Comparison of ENCODE assay signal across 8 mouse cellular contexts in the genomic region with DNA sequence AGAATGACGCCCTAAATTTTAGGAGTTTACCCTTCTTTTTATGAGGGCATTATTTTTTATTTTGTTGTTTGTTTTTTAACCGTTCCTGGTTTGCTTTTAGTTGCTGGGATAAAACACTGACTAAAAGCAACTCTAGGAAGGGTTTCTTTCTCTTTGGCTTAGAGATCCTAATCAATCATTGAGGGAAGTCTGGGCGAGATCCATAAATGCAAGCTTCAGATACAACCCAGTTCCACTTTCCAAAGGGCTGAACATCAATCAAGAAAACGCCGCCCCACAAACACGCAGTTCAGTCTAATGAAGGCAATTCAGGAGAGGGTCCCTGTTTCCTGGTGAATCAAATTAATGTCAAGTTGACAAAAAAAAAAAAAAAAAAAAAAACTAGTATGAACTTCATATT. TPM values are rescaled to one million over a fixed set of nuclear protein-coding genes. Genes with fewer than 3 reads are reported as not detected.
DNase-seq lines count a peak whose midpoint lies in the region; ATAC-seq and TF ChIP-seq lines count a peak whose summit lies in the region.

No protein-coding gene starts in this region.

- no peak overlapping the region for H3K27ac ChIP-seq in left cerebral cortex, adult 2 months
- H3K27ac ChIP-seq in embryonic facial prominence, embryonic 12.5 days = no peak overlapping the region
- H3K27ac ChIP-seq in intestine, postnatal 0 days (ENCODE audit: low read depth, low read length) = no peak overlapping the region
- H3K27ac ChIP-seq in neural tube, embryonic 13.5 days (replicated peaks) = peak overlapping the region; percentile 95; the same call in 1 of the 2 replicates

- no peak for TF ChIP-seq CTCF in left cerebral cortex, adult 2 months (IDR thresholded peaks at IDR 0.05)
- TF ChIP-seq CTCF in intestine, postnatal 0 days (IDR thresholded peaks at IDR 0.05; ENCODE audit: low read depth) = no peak

- H3K9ac ChIP-seq in embryonic facial prominence, embryonic 12.5 days = no peak overlapping the region
- peak overlapping the region; percentile 82; the same call in 1 of the 2 replicates for H3K9ac ChIP-seq in intestine, postnatal 0 days (ENCODE audit: low read depth, low read length)
- peak overlapping the region; percentile 85; the same call in 1 of the 2 replicates for H3K9ac ChIP-seq in neural tube, embryonic 13.5 days

- intact Hi-C loops in left cerebral cortex, adult 2 months (cut with DNase I) = loop anchor here (2.0 to 5.0 kb wide), 4 partner anchors 26 to 114 kb away; no protein-coding TSS in a partner anchor
- intact Hi-C loops in left cerebral cortex, postnatal 4 days (cut with DNase I) = no loop called here

- no peaks in the 10 kb centered on the region for H3K27me3 ChIP-seq in embryonic facial prominence, embryonic 12.5 days
- H3K27me3 ChIP-seq in intestine, postnatal 0 days (replicated peaks; ENCODE audit: control insufficient read depth, insufficient read depth, low read length) = no peaks in the 10 kb centered on the region
- H3K27me3 ChIP-seq in neural tube, embryonic 13.5 days = no peaks in the 10 kb centered on the region

- H3K9me3 ChIP-seq in embryonic facial prominence, embryonic 12.5 days = no peaks in the 10 kb centered on the region
- H3K9me3 ChIP-seq in intestine, postnatal 0 days (ENCODE audit: control insufficient read depth) = no peaks in the 10 kb centered on the region
- no peaks in the 10 kb centered on the region for H3K9me3 ChIP-seq in neural tube, embryonic 13.5 days

- no peaks in the 10 kb centered on the region for H3K4me1 ChIP-seq in embryonic facial prominence, embryonic 12.5 days
- no peaks in the 10 kb centered on the region for H3K4me1 ChIP-seq in intestine, postnatal 0 days (replicated peaks; ENCODE audit: control insufficient read depth, insufficient read depth, low read length)
- peaks cover 9% of the 10 kb centered on the region for H3K4me1 ChIP-seq in neural tube, embryonic 13.5 days (replicated peaks)

- peak overlapping the region; percentile 69 for H3K4me3 ChIP-seq in left cerebral cortex, adult 2 months
- H3K4me3 ChIP-seq in embryonic facial prominence, embryonic 12.5 days = peak overlapping the region; percentile 69; the same call in 1 of the 2 replicates
- peak overlapping the region; percentile 83 for H3K4me3 ChIP-seq in intestine, postnatal 0 days (ENCODE audit: low read depth, low read length)
- peak overlapping the region; percentile 74 for H3K4me3 ChIP-seq in neural tube, embryonic 13.5 days

- no peak for ATAC-seq in embryonic facial prominence, embryonic 12.5 days (ENCODE audit: insufficient number of reproducible peaks, insufficient read depth, low FRiP score, low TSS enrichment)
- no peak for ATAC-seq in intestine, postnatal 0 days
- ATAC-seq in neural tube, embryonic 13.5 days (ENCODE audit: low read depth) = no peak

- WGBS in embryonic facial prominence, embryonic 12.5 days = 36% methylated on average over 6 of the region's 6 CpGs
- WGBS in intestine, postnatal 0 days = 18% methylated on average over 6 of the region's 6 CpGs
- 20% methylated on average over 6 of the region's 6 CpGs for WGBS in neural tube, embryonic 13.5 days

- H3K4me2 ChIP-seq in embryonic facial prominence, embryonic 12.5 days (replicated peaks) = peak overlapping the region; percentile 52
- peak overlapping the region; percentile 66 for H3K4me2 ChIP-seq in intestine, postnatal 0 days (replicated peaks; ENCODE audit: low read depth)
- H3K4me2 ChIP-seq in neural tube, embryonic 13.5 days = peak overlapping the region; percentile 68

- peaks cover 12% of the 10 kb centered on the region for H3K36me3 ChIP-seq in embryonic facial prominence, embryonic 12.5 days
- peaks cover 20% of the 10 kb centered on the region for H3K36me3 ChIP-seq in intestine, postnatal 0 days (ENCODE audit: control insufficient read depth, insufficient read depth)
- peaks cover 18% of the 10 kb centered on the region for H3K36me3 ChIP-seq in neural tube, embryonic 13.5 days

- no peak for DNase-seq in left cerebral cortex, adult 2 months (ENCODE audit: extremely low spot score in 1 of 2, low spot score in 2 of 2)
- DNase-seq in left cerebral cortex, adult 18-20 months (ENCODE audit: low spot score in 2 of 2) = no peak
- no peak for DNase-seq in right cerebral cortex, postnatal 4 days
- no peak for DNase-seq in left cerebral cortex, postnatal 4 days
- DNase-seq in adrenal gland, postnatal 14 days = no peak

RNA-seq across cellular contexts. Expression of gene Coq3, which starts 0.7 kb away (rescaled TPM):
- total RNA-seq in left cerebral cortex, adult 2 months (2021) = 10 to 100 TPM; 10.8 to 12.8 TPM
- total RNA-seq in left cerebral cortex, adult 18-20 months (2021) = 10 to 100 TPM; 12.0 to 15.2 TPM
- 12.4 and 13.0 TPM in 2 replicates for polyA plus RNA-seq in embryonic facial prominence, embryonic 12.5 days (2016; fragmentation: Nextera tagmentation; extraction: Ambion mirVana)
- 11.8 and 12.0 TPM in 2 replicates for polyA plus RNA-seq in intestine, postnatal 0 days (2015; fragmentation: Nextera tagmentation; extraction: Ambion mirVana)
- polyA plus RNA-seq in neural tube, embryonic 13.5 days (2015; fragmentation: Nextera tagmentation; extraction: Ambion mirVana) = 12.3 and 13.4 TPM in 2 replicates
- total RNA-seq in left cerebral cortex, postnatal 4 days (2021) = 10 to 100 TPM; 14.4 to 15.1 TPM
- total RNA-seq in adrenal gland, postnatal 14 days (2021) = 22.5 and 22.9 TPM in 2 replicates

RNA-seq across cellular contexts. Expression of gene Pnisr, which starts 31.4 kb away (rescaled TPM):
- 100 to 1,000 TPM; 217 to 223 TPM for total RNA-seq in left cerebral cortex, adult 2 months (2021)
- 100 to 1,000 TPM; 173 to 195 TPM for total RNA-seq in left cerebral cortex, adult 18-20 months (2021)
- polyA plus RNA-seq in embryonic facial prominence, embryonic 12.5 days (2016; fragmentation: Nextera tagmentation; extraction: Ambion mirVana) = 217 and 221 TPM in 2 replicates
- 36.3 and 41.6 TPM in 2 replicates for polyA plus RNA-seq in intestine, postnatal 0 days (2015; fragmentation: Nextera tagmentation; extraction: Ambion mirVana)
- 150 and 166 TPM in 2 replicates for polyA plus RNA-seq in neural tube, embryonic 13.5 days (2015; fragmentation: Nextera tagmentation; extraction: Ambion mirVana)
- 100 to 1,000 TPM; 152 to 161 TPM for total RNA-seq in left cerebral cortex, postnatal 4 days (2021)
- total RNA-seq in adrenal gland, postnatal 14 days (2021) = 94.3 and 122 TPM in 2 replicates

RNA-seq across cellular contexts. Expression of gene Faxc, which starts 52.4 kb away (rescaled TPM):
- total RNA-seq in left cerebral cortex, adult 2 months (2021) = 10 to 100 TPM; 69.5 to 75.5 TPM
- total RNA-seq in left cerebral cortex, adult 18-20 months (2021) = 10 to 100 TPM; 62.0 to 65.5 TPM
- 11.2 and 11.9 TPM in 2 replicates for polyA plus RNA-seq in embryonic facial prominence, embryonic 12.5 days (2016; fragmentation: Nextera tagmentation; extraction: Ambion mirVana)
- 1.5 TPM in 2 replicates for polyA plus RNA-seq in intestine, postnatal 0 days (2015; fragmentation: Nextera tagmentation; extraction: Ambion mirVana)
- polyA plus RNA-seq in neural tube, embryonic 13.5 days (2015; fragmentation: Nextera tagmentation; extraction: Ambion mirVana) = 19.6 and 20.3 TPM in 2 replicates
- 100 to 1,000 TPM; 113 to 116 TPM for total RNA-seq in left cerebral cortex, postnatal 4 days (2021)
- 5.2 TPM in 2 replicates for total RNA-seq in adrenal gland, postnatal 14 days (2021)

Comparison
In these comparisons a context has a peak if more than half of its experiments do, and no peak if none do; other contexts are left out.
1. RNA of gene Faxc, which starts 52.4 kb away (total RNA-seq): 113 to 116 TPM in left cerebral cortex, postnatal 4 days, 69.5 to 75.5 TPM in left cerebral cortex, adult 2 months and 62.0 to 65.5 TPM in left cerebral cortex, adult 18-20 months; 5.2 TPM in adrenal gland, postnatal 14 days; every median in the first group is over 10 times any median in the second.
2. Peak in every context shown above with its lines, with median percentiles within 50 percentile points of each other: H3K4me3 ChIP-seq and H3K4me2 ChIP-seq.